Mouse (Mus musculus) liver, embryonic 14.5 days (tissue): ENCODE results near the gene Mgat4d. TPM values are rescaled to one million over a fixed set of nuclear protein-coding genes. Genes with fewer than 3 reads are reported as not detected.
A peak's percentile ranks its signal among the peaks of the same experiment; 100 is the strongest.

Source experiments
- ATAC-seq: fragments of 200-750 bp; cut with Nextera tagmentation; 2 replicates; pipeline ENCODE4 v1.8.0; 2017; ENCODE audit warnings: moderate number of reproducible peaks, mild to moderate bottlenecking, moderate library complexity; ENCODE audit not compliant: insufficient read depth
- DNase-seq, 3 experiments: peaks; one replicate each; pipeline ENCODE4 v3.0.0-alpha.2; 2012 to 2013; ENCODE audit warnings: low read depth in 3 of 3, low spot score in 3 of 3
- H3K27ac ChIP-seq: fragments of 300-500 bp; sonication (generic); 2 replicates; pipeline ENCODE4 v1.5.1; 2014; ENCODE audit warnings: moderate library complexity, mild to moderate bottlenecking, control low read depth, inconsistent platforms
- H3K27me3 ChIP-seq: fragments of 300-500 bp; sonication (generic); 2 replicates; pipeline ENCODE4 v1.6.1; 2014; ENCODE audit warnings: mild to moderate bottlenecking, low read length, moderate library complexity; ENCODE audit not compliant: control insufficient read depth, insufficient read depth
- H3K36me3 ChIP-seq: fragments of 300-500 bp; sonication (generic); replicated peaks from 2 replicates; pipeline ENCODE4 v1.6.1; 2014; ENCODE audit warnings: low read depth; ENCODE audit not compliant: control insufficient read depth, insufficient read depth
- H3K4me1 ChIP-seq, 2 experiments: fragments of 200-500 bp in 1 of 2; fragments of 300-500 bp in 1 of 2; sonication (generic) in 1 of 2; replicated peaks; 2 replicates each; pipeline ENCODE4 v1.6.1; 2012 to 2014; ENCODE audit warnings: antibody characterized with exemption in 1 of 2, inconsistent platforms in 1 of 2, low read length in 1 of 2; ENCODE audit not compliant: control insufficient read depth in 2 of 2, insufficient read depth in 2 of 2
- H3K4me2 ChIP-seq: fragments of 300-500 bp; sonication (generic); 2 replicates; pipeline ENCODE4 v1.6.1; 2014; ENCODE audit warnings: low read depth, mild to moderate bottlenecking, control low read depth, moderate library complexity
- H3K4me3 ChIP-seq, 2 experiments: fragments of 200-500 bp in 1 of 2; fragments of 300-500 bp in 1 of 2; sonication (generic) in 1 of 2; 2 replicates each; pipeline ENCODE4 v1.5.1; 2012 to 2014; ENCODE audit warnings: low read depth in 2 of 2, low read length in 2 of 2, mild to moderate bottlenecking in 2 of 2, control low read depth in 1 of 2, inconsistent platforms in 1 of 2, moderate library complexity in 1 of 2; ENCODE audit not compliant: insufficient read depth in 1 of 2
- H3K9ac ChIP-seq: fragments of 300-500 bp; sonication (generic); replicated peaks from 2 replicates; pipeline ENCODE4 v1.6.1; 2014; ENCODE audit warnings: mild to moderate bottlenecking, control low read depth, moderate library complexity
- H3K9me3 ChIP-seq: fragments of 300-500 bp; sonication (generic); 2 replicates; pipeline ENCODE4 v1.6.1; 2016; ENCODE audit warnings: low read length, mixed read lengths; ENCODE audit not compliant: control insufficient read depth
- CTCF ChIP-seq: IDR thresholded peaks from 2 replicates; pipeline ENCODE4 v1.5.1; 2016; ENCODE audit warnings: antibody characterized with exemption, low read depth, control low read depth
- EP300 ChIP-seq: IDR thresholded peaks from 2 replicates; pipeline ENCODE4 v1.6.1; 2016; ENCODE audit warnings: antibody characterized with exemption, low read depth
- WGBS: fragments of 180-500 bp; shearing (Covaris S2); extraction: QIAGEN DNeasy Blood & Tissue Kit; methylation state at CpG from one replicate; pipeline ENCODE4 v1.1.7; 2014; ENCODE audit not compliant: insufficient replicate concordance; 5-methylcytosine and 5-hydroxymethylcytosine counted together
- polyA plus RNA-seq, 2 experiments: library from polyadenylated mRNA; depleted of rRNA in 1 of 2; stranded (reverse) in 1 of 2; unstranded in 1 of 2; fragments of >200 nt; fragmentation: Nextera tagmentation in 1 of 2; extraction: Ambion mirVana in 1 of 2; gene quantifications; 2 replicates each; pipeline versions ENCODE4 v1.2.1 to v1.2.3; 2012 to 2014

The Mgat4d gene
- polyA plus RNA-seq, 2 experiments, result not detected

DNA sequence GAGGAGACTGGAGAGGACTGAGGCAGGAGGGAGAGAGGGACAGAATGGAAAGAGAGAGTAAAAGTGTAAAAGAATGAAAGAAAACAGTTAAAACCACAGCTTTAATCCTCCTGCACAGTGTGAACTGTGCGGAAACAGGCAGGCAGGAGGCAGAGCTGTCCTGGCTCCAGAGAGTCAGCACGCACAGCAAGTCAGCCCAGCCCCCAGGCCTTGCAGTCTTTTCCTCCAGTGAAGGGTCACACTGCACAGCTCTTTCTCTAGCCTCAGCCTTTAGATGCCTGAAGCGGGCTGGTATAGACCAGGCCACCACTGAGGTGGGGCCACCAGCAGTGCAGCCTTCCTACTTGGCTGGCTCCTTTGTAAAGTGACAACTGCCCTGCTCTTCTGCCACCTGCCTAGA is 27.7 kb upstream of the Mgat4d start:
- Histone ChIP-seq H3K9ac (no peak overlapping the region), H3K4me2 (no peak overlapping the region), H3K9me3 (no peaks in the 10 kb centered on the region), H3K27me3 (no peaks in the 10 kb centered on the region), H3K27ac (no peak overlapping the region), H3K36me3 (peaks cover 8% of the 10 kb centered on the region), H3K4me3 (no peak overlapping the region), H3K4me1 (peaks cover 0 to 2% of the 10 kb centered on the region in 2 experiments; a peak in 1 of 4 replicates)
- TF ChIP-seq EP300, result no peak
- TF ChIP-seq CTCF, result no peak
- 84% methylated on average over 3 of the region's 3 CpGs for WGBS
- DNase-seq, result no peak
- ATAC-seq, result no peak

DNA sequence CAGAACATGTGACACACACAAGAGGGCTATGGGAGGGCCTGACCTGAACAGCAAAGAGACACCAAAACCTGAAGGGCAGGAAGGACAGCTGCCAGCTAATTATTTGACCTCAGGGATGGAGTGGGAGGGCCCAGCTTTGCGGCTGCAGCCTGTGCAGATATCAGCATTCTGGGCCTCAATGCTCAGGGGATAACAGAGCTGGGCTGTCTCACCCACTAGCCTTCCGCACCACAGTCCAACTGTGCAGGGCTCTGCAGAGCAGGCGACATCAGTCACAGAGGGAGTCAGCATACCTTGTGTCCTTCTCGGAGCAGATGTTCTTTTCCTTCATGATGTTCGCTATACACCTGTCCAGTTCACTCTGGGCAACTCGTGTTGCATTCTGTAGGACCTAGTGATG is 25.9 kb upstream of the Mgat4d start:
- Histone ChIP-seq H3K4me2 (no peak overlapping the region), H3K27ac (no peak overlapping the region), H3K27me3 (no peaks in the 10 kb centered on the region), H3K36me3 (peaks cover 5% of the 10 kb centered on the region), H3K4me3 (no peak overlapping the region), H3K9me3 (no peaks in the 10 kb centered on the region), H3K4me1 (peaks cover 0 to 2% of the 10 kb centered on the region in 2 experiments; a peak in 1 of 4 replicates), H3K9ac (no peak overlapping the region)
- ATAC-seq, result peak; percentile 40; the same call in 1 of the 2 replicates
- TF ChIP-seq EP300, result no peak
- no peak for TF ChIP-seq CTCF
- no peak for DNase-seq
- WGBS, result 69% methylated on average over 6 of the region's 6 CpGs

DNA sequence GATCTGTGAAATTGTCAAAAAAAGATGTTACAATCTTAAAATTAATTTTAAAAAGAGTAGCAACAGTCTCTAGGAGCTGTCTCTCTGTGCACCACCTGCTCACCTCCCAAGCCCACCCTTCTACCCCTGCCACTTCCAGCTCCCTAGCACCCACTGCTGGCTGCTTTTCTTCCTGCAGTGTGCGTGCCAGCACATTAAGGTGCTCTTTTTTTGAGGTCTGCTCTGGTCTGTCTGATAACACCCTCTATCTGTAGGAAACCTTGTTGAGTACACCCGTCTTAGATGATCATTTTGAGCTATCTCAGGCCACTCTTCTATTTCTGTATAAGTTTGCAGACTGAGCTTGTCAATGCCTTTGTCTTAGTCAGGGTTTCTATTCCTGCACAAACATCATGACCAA is 25.2 kb upstream of the Mgat4d start:
- H3K4me1 ChIP-seq, result peaks cover 0 to 2% of the 10 kb centered on the region in 2 experiments; a peak in 1 of 4 replicates
- H3K9ac ChIP-seq, result no peak overlapping the region
- peak; percentile 79 for ATAC-seq
- WGBS, result 34% methylated on average over 2 of the region's 2 CpGs
- H3K4me2 ChIP-seq, result no peak overlapping the region
- no peak overlapping the region for H3K27ac ChIP-seq
- H3K9me3 ChIP-seq, result no peaks in the 10 kb centered on the region
- H3K36me3 ChIP-seq, result peaks cover 5% of the 10 kb centered on the region
- H3K4me3 ChIP-seq, result no peak overlapping the region
- TF ChIP-seq CTCF (peak; percentile 65), EP300 (no peak)
- no peaks in the 10 kb centered on the region for H3K27me3 ChIP-seq
- no peak for DNase-seq

DNA sequence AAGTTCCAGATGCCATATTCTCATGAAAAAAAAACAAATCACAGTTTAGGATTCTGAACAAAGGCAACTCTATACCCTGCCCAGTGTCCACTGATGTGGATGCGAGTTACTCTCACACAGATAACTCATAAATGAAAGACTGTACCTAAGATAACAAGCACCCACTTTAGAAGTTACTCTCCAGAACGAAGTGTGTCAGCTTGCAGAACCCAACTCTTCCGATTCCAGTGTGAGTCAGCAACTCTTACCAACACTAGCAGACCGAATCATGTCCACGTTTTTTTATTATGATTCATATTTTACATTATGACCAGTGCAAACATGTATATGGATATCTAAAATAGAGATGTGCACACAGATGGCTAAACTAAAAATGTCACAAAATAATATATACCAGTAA is 20.4 kb upstream of the Mgat4d start:
- TF ChIP-seq EP300 (no peak), CTCF (no peak)
- ATAC-seq (no peak), DNase-seq (no peak)
- no peak overlapping the region for H3K27ac ChIP-seq
- H3K4me3 ChIP-seq, result no peak overlapping the region
- H3K9ac ChIP-seq, result no peak overlapping the region
- H3K4me1 ChIP-seq, result peaks cover 3 to 4% of the 10 kb centered on the region in 2 experiments; a peak in 2 of 4 replicates
- H3K4me2 ChIP-seq, result no peak overlapping the region
- 68% methylated on average over 5 of the region's 5 CpGs for WGBS
- H3K36me3 ChIP-seq, result no peaks in the 10 kb centered on the region; the same call in 1 of the 2 replicates
- H3K9me3 ChIP-seq, result no peaks in the 10 kb centered on the region
- no peaks in the 10 kb centered on the region for H3K27me3 ChIP-seq

DNA sequence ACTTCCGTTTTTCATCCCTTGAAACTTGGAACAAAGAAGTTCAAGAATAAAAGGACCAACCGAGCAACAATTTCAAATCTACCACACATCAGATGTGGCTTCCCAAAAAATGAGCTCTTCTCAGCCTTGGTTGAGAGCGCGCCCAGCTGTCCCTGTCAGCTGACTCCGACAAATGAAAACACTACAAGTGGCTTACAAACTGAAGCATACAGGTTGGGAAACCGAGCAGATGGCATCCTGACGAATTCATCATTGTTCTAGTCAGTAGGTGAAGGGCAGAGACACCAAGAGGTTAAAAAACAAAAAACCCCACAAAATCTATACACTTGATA is 16.7 kb upstream of the Mgat4d start:
- peak overlapping the region; percentile 83 for H3K9ac ChIP-seq
- peak overlapping the region; percentile 87 to 97 for H3K4me3 ChIP-seq
- DNase-seq, result no peak
- no peaks in the 10 kb centered on the region for H3K27me3 ChIP-seq
- no peaks in the 10 kb centered on the region for H3K9me3 ChIP-seq
- no peak for TF ChIP-seq CTCF
- H3K27ac ChIP-seq, result peak overlapping the region; percentile 54; the same call in 1 of the 2 replicates
- no peaks in the 10 kb centered on the region; the same call in 1 of the 2 replicates for H3K36me3 ChIP-seq
- 7% methylated on average over 7 of the region's 7 CpGs for WGBS
- H3K4me2 ChIP-seq, result peak overlapping the region; percentile 98
- no peak for ATAC-seq
- H3K4me1 ChIP-seq, result peaks cover 6 to 7% of the 10 kb centered on the region in 2 experiments; a peak in 2 of 4 replicates
